Mouse (Mus musculus) midbrain, embryonic 16.5 days (tissue): ENCODE results near the gene Gm20388. TPM values are rescaled to one million over a fixed set of nuclear protein-coding genes. Genes with fewer than 3 reads are reported as not detected.

Source experiments
- ATAC-seq: fragments of 200-750 bp; cut with Nextera tagmentation; 2 replicates; pipeline ENCODE4 v1.8.0; 2017; ENCODE audit warnings: moderate TSS enrichment
- H3K27ac ChIP-seq: fragments of 300-500 bp; sonication (generic); 2 replicates; pipeline ENCODE4 v1.5.1; 2014; ENCODE audit warnings: mild to moderate bottlenecking, low read length, mixed read lengths
- H3K27me3 ChIP-seq: fragments of 300-500 bp; sonication (generic); 2 replicates; pipeline ENCODE4 v1.6.1; 2014; ENCODE audit warnings: low read depth, low read length, mixed read lengths; ENCODE audit not compliant: control insufficient read depth, insufficient read depth
- H3K36me3 ChIP-seq: fragments of 300-500 bp; sonication (generic); 2 replicates; pipeline ENCODE4 v1.6.1; 2014; ENCODE audit warnings: mild to moderate bottlenecking, low read length, moderate library complexity, mixed read lengths; ENCODE audit not compliant: control insufficient read depth, insufficient read depth
- H3K4me1 ChIP-seq: fragments of 300-500 bp; sonication (generic); 2 replicates; pipeline ENCODE4 v1.6.1; 2014; ENCODE audit warnings: mild to moderate bottlenecking, low read length, mixed read lengths; ENCODE audit not compliant: control insufficient read depth, insufficient read depth
- H3K4me2 ChIP-seq: fragments of 300-500 bp; sonication (generic); 2 replicates; pipeline ENCODE4 v1.6.1; 2014; ENCODE audit warnings: mild to moderate bottlenecking, low read length, mixed read lengths
- H3K4me3 ChIP-seq: fragments of 300-500 bp; sonication (generic); 2 replicates; pipeline ENCODE4 v1.5.1; 2014; ENCODE audit warnings: low read depth, mild to moderate bottlenecking, low read length, moderate library complexity, mixed read lengths
- H3K9ac ChIP-seq: fragments of 300-500 bp; sonication (generic); 2 replicates; pipeline ENCODE4 v1.6.1; 2014; ENCODE audit warnings: low read depth, low read length, mixed read lengths
- H3K9me3 ChIP-seq: fragments of 300-500 bp; sonication (generic); replicated peaks from 2 replicates; pipeline ENCODE4 v1.6.1; 2014; ENCODE audit warnings: mild to moderate bottlenecking, low read length, mixed read lengths; ENCODE audit not compliant: control insufficient read depth, poor library complexity, severe bottlenecking
- WGBS: fragments of 180-500 bp; shearing (Covaris S2); extraction: QIAGEN DNeasy Blood & Tissue Kit; methylation state at CpG from one replicate; pipeline ENCODE4 v1.1.7; 2014; 5-methylcytosine and 5-hydroxymethylcytosine counted together
- polyA plus RNA-seq: library from polyadenylated mRNA; unstranded; fragments of >200 nt; fragmentation: Nextera tagmentation; extraction: Ambion mirVana; gene quantifications from 2 replicates; pipeline ENCODE4 v1.2.1, GENCODE M21; 2015

The Gm20388 gene
- polyA plus RNA-seq, 1 experiment from 2014 or later = 7.5 TPM

GRCm38 (mm10) chr8:122836696-122837095 is 2926.1 kb downstream of the Gm20388 start:
- H3K27me3 ChIP-seq = no peaks in the 10 kb centered on the region
- no peak overlapping the region for H3K4me2 ChIP-seq
- no peak for ATAC-seq
- 95% methylated on average over 13 of the region's 13 CpGs for WGBS
- no peak overlapping the region for H3K4me3 ChIP-seq
- no peaks in the 10 kb centered on the region for H3K9me3 ChIP-seq
- no peak overlapping the region for H3K9ac ChIP-seq
- H3K36me3 ChIP-seq = no peaks in the 10 kb centered on the region
- no peak overlapping the region for H3K27ac ChIP-seq
- H3K4me1 ChIP-seq = no peaks in the 10 kb centered on the region

- ATAC-seq = no peak
- H3K9ac ChIP-seq = no peak overlapping the region
- H3K27ac ChIP-seq = no peak overlapping the region
- no peaks in the 10 kb centered on the region for H3K4me1 ChIP-seq
- no peak overlapping the region for H3K4me2 ChIP-seq
- H3K27me3 ChIP-seq = no peaks in the 10 kb centered on the region
- no peaks in the 10 kb centered on the region for H3K36me3 ChIP-seq
- H3K4me3 ChIP-seq = no peak overlapping the region
- no peaks in the 10 kb centered on the region for H3K9me3 ChIP-seq
- WGBS = 71% methylated on average over 3 of the region's 3 CpGs
Observed at GRCm38 (mm10) chr8:122844161-122844560, 2933.5 kb downstream of the Gm20388 start.

- Histone ChIP-seq H3K4me3 (no peak overlapping the region), H3K9me3 (no peaks in the 10 kb centered on the region), H3K4me2 (no peak overlapping the region), H3K27ac (no peak overlapping the region), H3K4me1 (no peaks in the 10 kb centered on the region), H3K9ac (no peak overlapping the region), H3K36me3 (no peaks in the 10 kb centered on the region), H3K27me3 (no peaks in the 10 kb centered on the region)
- WGBS = 78% methylated on average over 4 of the region's 4 CpGs
- ATAC-seq = no peak
Observed at GRCm38 (mm10) chr8:122845662-122846061, 2935.0 kb downstream of the Gm20388 start.

- H3K4me2 ChIP-seq = peak within 1 kb of the TSS; percentile 39
- H3K9ac ChIP-seq = peak within 1 kb of the TSS; percentile 25; the same call in 1 of the 2 replicates
- ATAC-seq = peak; percentile 89
- no peaks in the 10 kb centered on the region for H3K4me1 ChIP-seq
- H3K4me3 ChIP-seq = no peak within 1 kb of the TSS
- WGBS = 18% methylated on average over 18 of the region's 18 CpGs
- H3K9me3 ChIP-seq = no peaks in the 10 kb centered on the region
- H3K27ac ChIP-seq = no peak within 1 kb of the TSS
- H3K27me3 ChIP-seq = no peaks in the 10 kb centered on the region
- no peaks in the 10 kb centered on the region for H3K36me3 ChIP-seq
Observed at GRCm38 (mm10) chr8:122847829-122848561, 2937.4 kb downstream of the Gm20388 start, which contains the start of gene Cdh15. Cdh15 (plus strand) TSS chr8:122847966.

- ATAC-seq = no peak
- H3K4me2 ChIP-seq = no peak overlapping the region
- peaks cover 7% of the 10 kb centered on the region; the same call in 1 of the 2 replicates for H3K4me1 ChIP-seq
- H3K4me3 ChIP-seq = no peak overlapping the region
- no peak overlapping the region for H3K27ac ChIP-seq
- H3K9me3 ChIP-seq = no peaks in the 10 kb centered on the region
- no peak overlapping the region for H3K9ac ChIP-seq
- H3K36me3 ChIP-seq = no peaks in the 10 kb centered on the region
- 70% methylated on average over 9 of the region's 11 CpGs for WGBS
- H3K27me3 ChIP-seq = no peaks in the 10 kb centered on the region
Observed at GRCm38 (mm10) chr8:122849152-122849910, 2938.7 kb downstream of the Gm20388 start.

GRCm38 (mm10) chr8:122850641-122851240 is 2940.1 kb downstream of the Gm20388 start:
- H3K4me1 ChIP-seq = peaks cover 7% of the 10 kb centered on the region; the same call in 1 of the 2 replicates
- no peak overlapping the region for H3K9ac ChIP-seq
- WGBS = 64% methylated on average over 3 of the region's 3 CpGs
- no peaks in the 10 kb centered on the region for H3K36me3 ChIP-seq
- H3K4me3 ChIP-seq = no peak overlapping the region
- no peak overlapping the region for H3K4me2 ChIP-seq
- H3K9me3 ChIP-seq = no peaks in the 10 kb centered on the region
- no peak for ATAC-seq
- H3K27ac ChIP-seq = no peak overlapping the region
- H3K27me3 ChIP-seq = no peaks in the 10 kb centered on the region

GRCm38 (mm10) chr8:122851692-122852545 is 2941.3 kb downstream of the Gm20388 start:
- H3K4me3 ChIP-seq = no peak overlapping the region
- no peaks in the 10 kb centered on the region for H3K36me3 ChIP-seq
- H3K27ac ChIP-seq = no peak overlapping the region
- ATAC-seq = no peak
- WGBS = 84% methylated on average over 12 of the region's 12 CpGs
- no peaks in the 10 kb centered on the region for H3K27me3 ChIP-seq
- H3K4me1 ChIP-seq = peaks cover 7% of the 10 kb centered on the region; the same call in 1 of the 2 replicates
- H3K4me2 ChIP-seq = no peak overlapping the region
- no peak overlapping the region for H3K9ac ChIP-seq
- H3K9me3 ChIP-seq = no peaks in the 10 kb centered on the region

- no peaks in the 10 kb centered on the region for H3K36me3 ChIP-seq
- no peak overlapping the region for H3K4me2 ChIP-seq
- no peak for ATAC-seq
- H3K27me3 ChIP-seq = no peaks in the 10 kb centered on the region
- WGBS = 70% methylated on average over 1 of the region's 1 CpGs
- no peak overlapping the region for H3K27ac ChIP-seq
- H3K9me3 ChIP-seq = no peaks in the 10 kb centered on the region
- H3K4me3 ChIP-seq = no peak overlapping the region
- no peak overlapping the region for H3K9ac ChIP-seq
- H3K4me1 ChIP-seq = peaks cover 7% of the 10 kb centered on the region; the same call in 1 of the 2 replicates
Observed at GRCm38 (mm10) chr8:122852546-122852905, 2941.9 kb downstream of the Gm20388 start.
